Mouse (Mus musculus): ENCODE data around the gene Padi2. TPM values are rescaled to one million over a fixed set of nuclear protein-coding genes. Genes with fewer than 3 reads are reported as not detected.

The Padi2 gene
- total RNA-seq, 2 experiments from 2014 or later = 25.0 to 27.3 TPM

GRCm38 (mm10) chr4:140919974-140920836, 14.1 kb downstream of the Padi2 start:
- DNase-seq (ENCODE audit: low spot score in 2 of 2) = no peak

GRCm38 (mm10) chr4:140922508-140922907, 16.4 kb downstream of the Padi2 start:
- no peak for DNase-seq (ENCODE audit: low spot score in 2 of 2)

GRCm38 (mm10) chr4:140925648-140926047, 19.5 kb downstream of the Padi2 start:
- no peak for DNase-seq (ENCODE audit: low spot score in 2 of 2)

GRCm38 (mm10) chr4:140928349-140928748, 22.2 kb downstream of the Padi2 start:
- DNase-seq (ENCODE audit: low spot score in 2 of 2) = no peak

GRCm38 (mm10) chr4:140929745-140930144, 23.6 kb downstream of the Padi2 start:
- peak; percentile 51 to 80 for DNase-seq (ENCODE audit: low spot score in 2 of 2)

- DNase-seq (ENCODE audit: low spot score in 2 of 2) = no peak
Observed at GRCm38 (mm10) chr4:140930900-140931470, 24.8 kb downstream of the Padi2 start.

GRCm38 (mm10) chr4:140935643-140936042, 29.5 kb downstream of the Padi2 start:
- no peak for DNase-seq (ENCODE audit: low spot score in 2 of 2)

GRCm38 (mm10) chr4:140944356-140944755, 38.2 kb downstream of the Padi2 start:
- DNase-seq (ENCODE audit: low spot score in 2 of 2) = no peak

- no peak for DNase-seq (ENCODE audit: low spot score in 2 of 2)
Observed at GRCm38 (mm10) chr4:140944961-140945442, 38.9 kb downstream of the Padi2 start.

GRCm38 (mm10) chr4:140945571-140945970, 39.4 kb downstream of the Padi2 start:
- no peak for DNase-seq (ENCODE audit: low spot score in 2 of 2)

- DNase-seq (ENCODE audit: low spot score in 2 of 2) = no peak
Observed at GRCm38 (mm10) chr4:140946048-140946447, 39.9 kb downstream of the Padi2 start.

GRCm38 (mm10) chr4:140946580-140947205, 40.5 kb downstream of the Padi2 start:
- DNase-seq (ENCODE audit: low spot score in 2 of 2) = no peak

- no peak for DNase-seq (ENCODE audit: low spot score in 2 of 2)
Observed at GRCm38 (mm10) chr4:140947487-140948440, 41.6 kb downstream of the Padi2 start.

- DNase-seq (ENCODE audit: low spot score in 2 of 2) = no peak
Observed at GRCm38 (mm10) chr4:140948481-140948880, 42.3 kb downstream of the Padi2 start.

GRCm38 (mm10) chr4:140949052-140949451, 42.9 kb downstream of the Padi2 start:
- DNase-seq (ENCODE audit: low spot score in 2 of 2) = no peak

- no peak for DNase-seq (ENCODE audit: low spot score in 2 of 2)
Observed at GRCm38 (mm10) chr4:140949616-140950015, 43.5 kb downstream of the Padi2 start.

GRCm38 (mm10) chr4:140950574-140950973, 44.4 kb downstream of the Padi2 start:
- DNase-seq (ENCODE audit: low spot score in 2 of 2) = no peak

GRCm38 (mm10) chr4:140951861-140952641, 45.9 kb downstream of the Padi2 start:
- DNase-seq (ENCODE audit: low spot score in 2 of 2) = no peak

- peak in 1 of 2 experiments; percentile 55 for DNase-seq (ENCODE audit: low spot score in 2 of 2)
Observed at GRCm38 (mm10) chr4:140957131-140957702, 51.1 kb downstream of the Padi2 start.

GRCm38 (mm10) chr4:140957725-140958124, 51.6 kb downstream of the Padi2 start:
- peak; percentile 61 to 87 for DNase-seq (ENCODE audit: low spot score in 2 of 2)

Data from layer of hippocampus, adult 18-20 months (tissue).